Mouse (Mus musculus) kidney, adult 2 months (tissue): ENCODE data around the gene Pdlim4.

ENCODE experiments used
- CTCF ChIP-seq: fragments of 200-500 bp; conservative IDR thresholded peaks from 2 replicates; pipeline ENCODE4 v1.5.1; 2011; ENCODE audit warnings: low read depth, mild to moderate bottlenecking, control low read depth, low read length, moderate library complexity, mixed read lengths; ENCODE audit not compliant: insufficient read depth, insufficient read length
- POLR2A ChIP-seq: fragments of 200-500 bp; IDR thresholded peaks from one replicate; pipeline ENCODE4 v1.6.1; 2011; ENCODE audit warnings: low read depth, low read length, control low read depth

- TF ChIP-seq POLR2A (no peak), CTCF (no peak)
Measured at GRCm38 (mm10) chr11:54050205-54050604, 18.6 kb downstream of the Pdlim4 start.
